Mouse (Mus musculus) frontal cortex, postnatal 36 days (tissue): ENCODE measurements around the gene Rrbp1.

ENCODE experiments used
- DNase-seq, 2 experiments: peaks; one replicate each; pipeline ENCODE4 v3.0.0; 2022; ENCODE audit warnings: low spot score in 2 of 2

Gene Rrbp1

DNA sequence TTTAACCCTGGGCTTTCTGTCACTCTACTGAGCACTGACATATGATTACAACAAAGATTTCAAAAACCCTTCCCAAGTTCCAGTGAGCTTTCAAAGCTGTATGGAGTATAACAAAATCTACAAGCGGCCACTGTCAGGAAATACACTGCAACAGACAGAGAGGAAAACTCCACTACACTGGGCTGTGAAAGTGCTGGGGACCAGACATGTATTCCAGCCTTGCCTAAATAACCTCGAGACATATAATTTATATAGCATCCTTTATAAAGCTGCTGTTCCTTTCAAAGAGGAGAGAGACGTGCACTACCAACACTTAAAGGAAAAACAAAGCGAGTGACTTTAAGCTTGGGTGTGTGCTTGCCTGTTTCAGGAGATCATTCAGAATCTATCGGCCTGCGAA, 4.4 kb downstream of the Rrbp1 start:
- DNase-seq = no peak

DNA sequence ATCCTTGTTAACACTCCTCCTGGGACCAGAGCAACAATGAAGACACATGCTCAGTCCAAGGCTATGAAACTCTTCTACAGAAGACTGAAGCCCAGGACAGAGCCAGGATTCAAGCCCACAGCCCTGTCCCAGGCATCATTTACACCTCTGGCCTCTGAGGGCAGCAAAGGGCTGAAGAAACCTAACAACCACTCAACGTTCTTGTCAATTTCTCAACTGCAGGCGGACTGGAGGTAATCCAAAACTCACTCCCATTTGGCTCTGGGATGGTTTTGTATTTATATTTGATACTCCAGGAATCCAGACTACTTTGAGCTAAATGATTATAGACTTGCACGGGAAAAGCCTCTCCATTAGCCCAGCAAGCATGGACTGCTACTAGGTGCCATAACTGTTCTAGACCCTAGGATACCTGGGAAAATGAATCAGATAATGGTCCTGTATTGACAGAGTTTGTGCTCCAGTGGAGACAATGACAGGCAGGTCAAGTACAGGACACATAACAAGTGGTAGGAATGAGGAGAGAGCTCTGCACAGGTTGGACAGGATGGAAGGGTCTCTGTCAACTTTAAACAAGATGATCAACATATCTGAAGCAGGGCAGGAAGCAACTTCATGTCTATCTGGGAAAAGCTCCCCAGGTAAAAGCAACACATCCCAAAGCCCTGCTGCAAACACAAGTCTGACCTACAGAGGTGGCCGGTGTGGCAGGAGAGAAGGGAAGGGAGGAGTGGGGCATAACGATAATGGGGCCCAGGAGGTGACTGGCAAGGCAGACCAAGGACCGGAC, 5.7 kb downstream of the Rrbp1 start:
- no peak for DNase-seq

DNA sequence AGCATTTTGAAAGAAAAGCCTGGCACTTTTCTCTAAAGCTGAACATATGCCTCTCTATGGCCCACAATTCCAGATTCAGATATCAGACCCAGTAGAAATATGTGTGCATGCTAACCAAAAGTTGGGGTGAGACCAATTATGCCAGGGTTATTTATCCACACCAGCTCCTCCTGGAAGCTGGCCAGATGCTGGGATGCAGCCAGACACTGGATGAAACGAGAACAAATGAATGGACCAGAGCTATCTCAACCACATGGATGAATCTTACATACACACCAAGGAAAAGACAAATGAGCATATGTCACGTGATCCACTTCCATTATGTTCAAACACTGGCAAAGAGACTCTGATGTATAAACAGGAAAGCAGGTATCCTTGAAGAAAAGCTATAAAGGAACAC, 7.5 kb downstream of the Rrbp1 start:
- DNase-seq = no peak

DNA sequence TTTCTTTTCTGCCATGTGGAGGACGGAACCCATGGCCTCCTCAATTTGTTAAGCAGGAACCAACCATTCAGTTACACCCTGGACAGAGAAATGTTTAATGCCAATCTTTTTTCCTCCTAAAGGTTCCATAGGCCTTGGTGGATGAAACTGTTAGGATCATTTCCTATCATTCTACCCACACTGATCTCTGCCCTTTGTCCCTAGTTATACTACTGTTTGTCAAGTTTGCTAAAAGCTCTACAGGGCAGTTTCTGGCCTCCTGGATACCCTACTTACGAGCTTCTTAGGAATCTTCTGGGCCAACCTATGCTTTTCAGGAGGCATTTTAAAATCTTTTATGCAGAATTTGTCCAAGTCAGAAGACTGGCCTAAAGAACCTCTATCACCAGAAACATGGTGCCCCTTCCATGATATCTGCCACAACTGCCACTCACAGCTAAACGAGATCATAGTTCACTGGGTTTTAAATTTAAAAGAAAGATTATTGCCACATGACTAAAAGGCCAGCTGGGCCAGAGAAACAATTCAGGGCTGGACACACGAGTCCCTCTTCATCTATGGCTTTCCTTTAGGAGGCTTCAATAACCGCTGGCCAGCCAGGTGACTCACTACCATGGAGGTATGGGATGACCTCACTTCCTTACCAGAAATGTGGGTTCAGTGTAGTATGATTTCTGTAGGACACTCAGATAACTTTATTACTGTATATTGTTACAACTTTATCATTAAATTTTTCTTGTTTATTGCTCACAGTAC, 8.7 kb downstream of the Rrbp1 start:
- DNase-seq = no peak

DNA sequence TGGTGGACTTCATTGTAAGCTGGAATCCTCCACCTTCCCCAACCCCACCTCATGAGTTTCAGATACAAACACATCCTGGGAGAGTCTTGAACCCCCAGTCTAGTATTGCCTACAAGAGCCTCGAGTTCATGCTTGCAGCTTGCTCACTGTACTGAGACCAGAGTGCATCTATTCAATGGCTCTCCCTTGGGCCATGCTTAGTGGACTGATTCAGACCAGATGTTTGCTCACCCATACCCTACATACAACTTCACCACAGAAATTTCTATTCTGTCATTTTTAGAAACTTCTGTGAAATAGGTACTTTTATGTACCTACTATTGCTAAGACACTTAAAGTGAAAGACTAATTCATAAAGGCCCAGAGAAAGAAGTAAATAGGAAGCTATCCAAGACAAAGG, 18.1 kb downstream of the Rrbp1 start:
- DNase-seq = no peak

DNA sequence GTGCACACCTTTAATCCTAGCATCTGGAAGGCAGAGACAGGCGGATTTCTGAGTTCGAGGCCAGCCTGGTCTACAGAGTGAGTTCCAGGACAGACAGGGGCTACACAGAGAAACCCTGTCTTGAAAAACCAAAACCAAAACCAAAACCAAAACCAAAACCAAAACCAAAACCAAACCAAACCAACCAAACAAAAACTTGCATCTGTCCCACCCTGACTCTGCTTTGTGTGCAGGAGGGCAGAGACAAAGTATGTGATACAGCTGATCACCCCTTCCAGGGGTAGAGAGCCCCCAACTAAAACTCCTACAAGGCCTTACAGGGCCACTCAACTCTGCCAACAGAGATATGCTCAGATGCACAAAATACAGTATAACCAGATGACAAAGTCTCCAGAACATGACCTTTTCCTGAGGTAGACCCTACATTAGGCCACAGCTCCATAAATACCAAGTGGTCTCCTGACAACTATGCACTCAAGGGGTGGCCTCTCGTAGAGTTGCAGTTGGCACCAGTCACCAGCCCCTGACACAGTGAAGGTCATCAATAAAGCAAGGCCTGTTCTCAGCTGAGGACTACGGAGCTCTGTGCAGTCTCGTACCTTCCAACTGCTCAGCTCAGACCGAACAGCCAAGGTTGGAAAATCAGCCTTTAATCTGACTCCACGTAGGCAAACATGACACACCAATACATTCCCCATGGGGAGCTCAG, 18.9 kb downstream of the Rrbp1 start:
- no peak for DNase-seq

DNA sequence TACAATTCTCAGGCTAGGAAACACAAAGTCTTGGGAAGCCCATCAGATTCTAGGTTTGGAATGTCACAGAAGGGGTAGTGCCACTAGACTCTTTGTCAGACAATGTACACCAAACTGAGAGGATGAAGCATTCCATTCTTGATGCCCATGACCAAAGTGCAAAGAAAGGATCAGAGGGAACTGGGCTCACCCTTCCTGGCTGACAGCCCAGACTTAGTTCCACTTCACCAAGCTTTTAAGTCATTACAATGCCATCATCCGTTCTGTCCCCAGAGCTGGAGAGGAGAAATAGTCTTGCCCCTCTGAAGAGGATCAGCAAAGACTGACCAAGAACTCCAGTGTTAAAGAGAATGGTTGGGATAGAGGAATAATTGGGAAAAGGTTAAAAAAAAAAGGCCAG, 20.1 kb downstream of the Rrbp1 start:
- no peak for DNase-seq

DNA sequence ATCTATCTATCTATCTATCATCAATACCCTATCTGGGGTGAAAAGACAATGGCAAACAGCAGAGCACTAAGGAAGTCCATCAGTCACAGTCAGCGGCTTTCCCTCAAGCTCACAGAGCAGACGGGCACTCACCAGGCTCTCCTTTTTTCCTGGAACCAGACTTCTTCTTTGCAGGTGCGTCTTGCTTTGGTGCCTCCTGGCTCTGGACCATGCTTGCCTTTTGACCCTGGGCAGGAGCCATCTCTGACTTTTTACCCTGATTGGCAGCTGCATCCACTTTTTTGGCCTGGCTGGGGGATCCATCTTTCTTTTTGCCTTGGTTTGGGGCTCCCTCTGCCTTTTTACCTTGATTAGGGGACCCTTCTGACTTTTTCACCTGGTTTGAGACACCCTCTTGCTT, 23.0 kb downstream of the Rrbp1 start:
- no peak for DNase-seq

DNA sequence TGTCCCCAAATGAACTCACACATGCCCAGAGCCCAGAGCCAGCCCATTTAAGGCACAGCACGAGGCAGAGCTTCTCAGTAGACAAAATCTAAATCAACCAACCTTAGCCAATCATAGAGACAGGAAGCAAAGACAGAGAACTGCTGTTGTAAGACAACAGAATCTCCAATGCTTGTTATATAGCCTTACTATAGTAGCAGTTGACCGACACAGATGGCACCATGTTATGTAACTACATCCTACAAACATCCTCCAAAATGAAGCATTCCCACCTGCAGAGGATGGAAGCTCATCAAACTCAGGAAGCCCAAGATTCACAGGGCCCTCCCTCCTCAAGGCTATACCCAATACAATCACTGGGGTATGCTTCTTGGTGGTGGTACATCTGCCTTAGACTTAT, 23.6 kb downstream of the Rrbp1 start:
- no peak for DNase-seq

DNA sequence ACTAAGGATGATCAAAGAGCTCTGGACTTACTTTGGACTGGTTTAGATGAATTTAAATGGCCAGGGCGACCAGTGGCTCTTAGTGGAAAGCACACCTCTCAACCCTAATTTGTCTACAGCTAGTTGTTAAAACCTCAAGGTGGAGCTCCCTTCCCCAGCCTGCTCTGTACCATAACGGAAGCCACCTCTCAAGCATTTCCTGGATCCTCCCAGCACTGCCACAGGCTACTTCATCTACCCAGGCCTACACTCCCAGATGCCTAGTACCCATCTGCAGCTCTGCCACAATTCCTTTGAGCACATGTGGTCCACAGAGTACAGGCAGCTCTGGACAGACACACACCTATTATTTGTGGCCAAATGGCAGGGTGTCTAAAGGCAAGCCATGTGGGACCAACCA, 27.6 kb downstream of the Rrbp1 start:
- no peak for DNase-seq

DNA sequence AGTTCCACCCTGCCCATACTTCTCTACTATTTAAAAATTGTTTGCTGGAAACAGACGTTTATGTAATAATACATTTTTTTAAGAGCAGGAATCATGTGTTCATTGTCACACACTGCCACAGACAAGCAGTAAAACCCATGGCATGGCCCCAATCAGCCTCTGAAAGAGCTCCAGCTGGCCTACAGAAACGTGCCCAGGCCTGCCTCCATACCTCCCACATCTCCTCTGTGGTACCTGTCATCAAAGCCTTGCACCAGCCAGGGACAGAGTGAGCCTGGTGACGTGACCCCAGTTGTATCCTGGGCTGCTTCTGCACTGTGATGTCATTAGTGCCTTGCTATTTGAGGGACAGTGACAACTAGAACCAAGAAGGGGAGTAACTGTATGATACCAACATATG, 28.2 kb downstream of the Rrbp1 start:
- peak in 1 of 2 experiments; percentile 15 for DNase-seq

DNA sequence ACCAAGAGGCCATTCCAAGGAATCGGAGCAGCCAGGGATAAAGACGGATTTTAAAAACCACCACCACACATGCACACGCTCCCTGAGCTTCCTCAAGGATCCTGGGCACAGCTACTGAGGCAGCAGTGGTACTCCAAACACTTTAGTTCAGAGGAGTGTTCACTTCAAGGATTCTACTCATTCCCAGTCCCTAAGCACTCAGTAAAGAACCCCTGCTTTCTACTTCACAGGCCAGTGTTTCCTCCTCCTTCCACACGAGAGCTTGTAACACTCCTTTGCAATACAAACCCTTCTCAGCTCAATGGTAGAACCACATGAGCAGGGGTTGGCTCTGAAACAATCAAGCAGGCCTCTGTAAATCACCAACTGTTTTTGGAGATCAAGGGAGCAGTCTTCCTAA, 28.9 kb downstream of the Rrbp1 start:
- DNase-seq = no peak

DNA sequence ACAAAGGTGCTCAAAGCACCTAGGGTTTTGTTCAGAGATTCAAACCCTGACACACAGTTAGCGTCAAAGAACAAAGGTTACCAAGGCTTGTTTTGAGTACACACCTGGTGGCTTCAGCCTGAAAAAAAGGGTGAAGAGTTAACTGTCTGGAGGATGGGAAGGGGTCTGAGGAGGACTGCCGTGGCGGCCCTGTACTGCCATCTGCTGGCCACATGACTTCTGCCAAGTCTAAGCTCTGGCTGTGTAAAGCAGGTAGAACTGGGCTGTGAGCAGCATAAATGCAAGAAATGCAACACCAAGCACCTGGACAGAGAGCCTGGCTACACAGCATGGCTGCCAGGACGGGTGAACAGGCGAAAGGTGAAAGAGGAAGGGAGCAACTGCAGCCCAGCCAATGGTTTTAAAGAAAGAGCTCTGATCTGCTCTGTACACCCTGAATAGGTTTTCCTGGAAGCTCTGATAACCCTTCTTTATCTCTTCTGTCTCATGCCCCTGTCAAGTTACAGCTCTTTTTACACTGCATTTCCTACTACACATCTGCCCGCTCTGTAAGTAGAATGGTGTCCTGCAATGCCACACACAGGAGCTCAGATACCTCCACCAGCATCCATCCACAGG, 30.2 kb downstream of the Rrbp1 start:
- peak; percentile 61 to 74 for DNase-seq

DNA sequence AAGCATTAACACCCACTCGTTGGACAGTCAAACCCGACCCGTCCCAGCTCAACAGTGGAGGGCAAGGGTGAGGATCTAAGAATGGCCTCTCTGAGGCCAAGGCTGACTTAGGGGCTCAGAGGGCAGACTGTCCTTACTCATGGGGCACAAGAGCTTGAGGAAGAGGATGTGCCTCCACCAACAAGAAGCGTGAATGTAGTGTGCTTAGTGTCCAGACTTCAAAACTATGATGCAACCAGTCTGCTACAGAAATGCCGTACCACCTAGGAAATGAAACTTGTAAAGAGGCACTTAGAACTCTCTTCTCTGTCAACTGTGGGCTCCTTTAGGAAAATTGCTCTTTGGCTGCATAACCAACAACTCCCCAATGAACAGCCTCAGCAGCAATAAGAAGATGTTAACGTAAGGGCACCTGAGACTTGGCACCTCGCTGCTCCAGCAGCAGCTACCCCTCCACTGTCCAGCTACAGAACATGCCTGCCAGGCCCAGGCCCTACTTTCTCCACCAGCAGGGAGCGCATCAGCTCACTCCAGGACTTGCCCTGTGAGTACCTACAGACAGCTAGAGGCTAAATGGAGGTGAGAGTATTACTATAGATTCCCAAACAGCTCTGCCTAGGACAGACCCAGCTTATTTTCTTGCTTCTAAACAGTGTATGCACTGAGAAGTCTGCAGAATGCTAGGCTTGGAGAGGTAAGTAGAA, 32.5 kb downstream of the Rrbp1 start:
- DNase-seq = no peak

DNA sequence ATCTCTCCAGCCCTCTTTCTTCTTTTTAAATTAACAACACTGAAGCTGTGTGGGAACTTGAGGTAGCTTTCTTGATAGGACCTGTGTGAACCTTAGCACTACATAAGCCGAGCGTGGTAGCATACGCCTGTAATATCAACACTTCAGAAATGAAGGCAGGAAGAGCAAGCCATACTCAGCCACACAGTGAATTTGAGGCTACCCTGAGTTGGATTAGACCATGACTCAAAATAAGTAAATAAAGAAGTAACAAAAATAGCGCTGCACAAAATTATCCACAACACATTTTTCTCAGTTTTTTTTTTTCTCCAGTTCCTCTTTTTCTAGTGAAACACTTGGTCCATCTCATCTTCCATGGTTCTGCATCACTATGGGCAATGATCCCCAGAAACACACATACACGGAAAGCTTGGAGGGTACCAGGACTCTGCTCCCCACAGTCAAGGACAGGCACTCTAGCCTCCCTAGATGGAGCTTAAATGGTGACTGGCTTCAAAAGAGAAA, 35.9 kb downstream of the Rrbp1 start:
- no peak for DNase-seq

DNA sequence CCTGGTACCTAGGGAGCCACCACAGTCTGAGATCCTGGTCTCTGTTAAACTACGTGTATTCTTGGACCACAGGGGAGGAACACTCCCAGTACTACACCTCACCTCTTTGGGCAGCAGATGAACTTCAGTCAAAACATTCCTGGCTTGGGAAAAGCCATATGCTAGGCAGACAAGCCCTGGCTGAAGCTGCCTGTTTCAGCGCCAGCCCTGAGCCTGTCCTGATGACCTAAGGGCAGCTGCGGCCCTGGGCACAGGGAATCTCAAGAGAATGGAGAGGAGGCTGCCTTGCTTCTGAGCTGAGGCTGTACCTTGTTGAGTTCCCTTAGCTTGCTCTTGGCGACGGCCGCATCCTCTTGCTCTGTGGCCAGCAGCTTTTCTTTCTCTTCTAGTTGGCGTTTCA, 37.9 kb downstream of the Rrbp1 start:
- no peak for DNase-seq

DNA sequence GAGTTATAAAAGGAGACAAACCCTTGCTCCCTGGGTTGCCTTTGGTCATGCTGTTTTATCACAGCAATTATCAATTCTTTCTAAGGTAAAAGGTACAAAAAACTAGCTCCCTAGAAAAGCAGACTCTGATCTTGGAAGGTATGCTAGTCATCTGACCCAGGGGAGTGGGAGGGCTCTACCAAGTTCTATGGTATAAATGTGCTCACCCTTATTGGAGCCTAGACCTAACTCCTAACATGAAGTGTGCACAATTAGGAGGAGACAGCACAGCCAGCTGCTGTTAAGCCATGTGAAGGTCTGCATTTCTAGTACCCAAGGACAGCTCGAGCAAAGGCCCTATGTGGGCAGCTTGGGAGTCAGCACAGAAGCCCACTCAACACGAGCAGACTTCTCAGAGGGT, 39.2 kb downstream of the Rrbp1 start:
- DNase-seq = no peak

DNA sequence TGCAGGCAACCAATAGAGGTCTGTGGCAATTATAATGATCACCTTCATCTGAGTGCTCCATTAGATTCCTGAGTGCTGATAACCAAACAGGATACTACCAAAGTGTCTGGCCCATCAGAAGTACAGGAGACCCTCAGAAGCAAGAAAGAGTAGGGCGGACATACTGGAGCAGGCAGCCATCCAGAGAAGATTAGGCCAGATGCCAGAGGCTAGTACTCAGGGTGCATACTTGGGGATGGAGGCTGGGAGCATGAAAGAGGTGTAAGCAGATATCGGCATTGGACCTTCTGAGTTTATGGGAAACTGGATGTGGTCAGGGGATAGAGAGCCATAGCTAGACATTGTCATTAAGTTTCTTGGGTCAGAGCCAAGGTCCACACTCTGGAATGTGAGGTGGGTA, 40.2 kb downstream of the Rrbp1 start:
- no peak for DNase-seq

DNA sequence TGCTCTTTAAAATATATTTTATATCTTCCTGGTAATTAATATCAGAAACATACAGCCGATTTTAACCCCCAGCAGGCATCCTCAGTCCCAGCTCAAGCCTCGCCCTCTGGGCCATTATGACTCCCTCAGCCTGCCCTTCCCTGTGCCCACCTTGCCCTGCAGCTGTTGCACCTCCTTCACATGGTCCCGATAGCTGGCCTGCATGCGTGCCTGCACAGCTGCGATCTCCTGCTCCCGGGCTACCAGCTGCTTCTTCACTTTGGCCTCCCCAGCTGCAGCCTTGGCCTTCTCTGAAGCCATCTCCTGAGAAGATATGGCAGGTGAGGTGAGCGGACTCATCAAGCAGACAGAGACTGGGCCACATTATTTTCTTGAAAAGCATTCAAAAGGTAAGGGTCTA, 41.8 kb downstream of the Rrbp1 start:
- DNase-seq = no peak

DNA sequence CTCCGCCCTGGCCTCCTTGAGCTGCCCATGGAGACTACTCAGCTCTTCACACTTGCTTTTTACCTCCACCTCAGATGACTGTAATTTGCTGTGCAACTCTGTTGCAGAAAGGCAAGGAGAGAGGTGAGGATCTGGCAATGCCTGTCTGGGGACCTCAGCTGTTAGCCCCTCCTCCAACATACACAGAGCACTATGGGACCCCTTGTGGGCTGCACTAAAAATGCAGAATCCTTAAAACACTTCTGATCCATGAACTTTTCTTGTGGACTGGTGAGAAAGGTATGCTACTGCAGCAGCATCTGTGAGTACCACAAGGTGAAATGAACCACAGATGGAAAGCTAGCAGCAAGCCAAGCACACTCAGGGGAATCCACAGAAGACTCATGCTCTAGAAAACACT, 47.7 kb downstream of the Rrbp1 start:
- no peak for DNase-seq

DNA sequence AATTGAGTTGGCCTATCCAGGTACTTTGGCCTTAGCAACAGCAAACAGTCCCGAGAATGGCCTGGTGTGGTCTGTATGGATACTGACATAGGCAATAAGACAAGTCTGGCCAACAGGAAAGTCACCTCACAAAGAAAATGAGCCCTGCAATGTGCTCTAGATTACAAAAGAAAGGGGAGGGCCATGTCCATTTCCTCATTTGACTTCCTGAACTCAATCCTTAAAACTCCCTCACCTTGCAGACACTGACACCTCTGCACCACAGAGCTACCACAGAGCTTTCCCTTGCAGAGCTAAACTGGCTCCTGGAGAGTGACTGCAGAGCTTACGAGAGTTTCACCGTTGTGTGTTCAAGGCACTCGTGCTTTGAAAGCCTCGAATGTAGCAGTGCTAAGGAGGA, 48.9 kb downstream of the Rrbp1 start:
- DNase-seq = no peak

DNA sequence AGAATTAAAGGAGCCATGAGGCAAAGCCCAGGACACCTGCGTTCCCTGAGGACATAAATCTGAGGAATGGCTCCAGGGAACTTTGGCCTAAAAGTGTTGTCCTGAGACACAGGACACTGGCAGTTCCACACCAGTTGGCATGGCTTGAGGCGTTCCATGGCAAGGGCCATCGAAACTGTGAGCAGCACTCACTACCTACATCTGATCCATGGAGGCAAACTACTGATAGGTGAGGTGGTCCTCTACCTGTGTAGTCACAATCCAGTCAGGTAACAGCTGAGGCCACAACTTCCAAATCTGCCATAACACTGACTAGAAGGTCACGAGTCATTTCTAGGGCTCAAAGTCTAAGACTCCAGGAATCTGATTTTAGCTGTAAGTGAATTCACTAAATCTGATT, 55.3 kb downstream of the Rrbp1 start:
- DNase-seq = no peak
